Mouse (Mus musculus) lung, embryonic 15.5 days (tissue): ENCODE data around the gene Gm4792. TPM values are rescaled to one million over a fixed set of nuclear protein-coding genes. Genes with fewer than 3 reads are reported as not detected.

ENCODE experiments used
- ATAC-seq: fragments of 200-750 bp; cut with Nextera tagmentation; 2 replicates; pipeline ENCODE4 v1.8.0; 2017; ENCODE audit warnings: moderate number of reproducible peaks, borderline replicate concordance; ENCODE audit not compliant: low FRiP score, low TSS enrichment; ENCODE audit errors: extremely low read depth
- H3K27ac ChIP-seq: fragments of 300-500 bp; sonication (generic); 2 replicates; pipeline ENCODE4 v1.5.1; 2015; ENCODE audit warnings: moderate library complexity, mild to moderate bottlenecking, inconsistent platforms
- H3K27me3 ChIP-seq: fragments of 300-500 bp; sonication (generic); 2 replicates; pipeline ENCODE4 v1.6.1; 2015; ENCODE audit warnings: inconsistent platforms
- H3K36me3 ChIP-seq: fragments of 300-500 bp; sonication (generic); 2 replicates; pipeline ENCODE4 v1.6.1; 2015; ENCODE audit warnings: inconsistent platforms
- H3K4me1 ChIP-seq: fragments of 300-500 bp; sonication (generic); 2 replicates; pipeline ENCODE4 v1.6.1; 2015; ENCODE audit warnings: inconsistent platforms
- H3K4me2 ChIP-seq: fragments of 300-500 bp; sonication (generic); 2 replicates; pipeline ENCODE4 v1.6.1; 2015; ENCODE audit warnings: inconsistent platforms, mild to moderate bottlenecking, moderate library complexity
- H3K4me3 ChIP-seq: fragments of 300-500 bp; sonication (generic); 2 replicates; pipeline ENCODE4 v1.5.1; 2015; ENCODE audit warnings: mild to moderate bottlenecking, inconsistent platforms
- H3K9ac ChIP-seq: fragments of 300-500 bp; sonication (generic); 2 replicates; pipeline ENCODE4 v1.6.1; 2015; ENCODE audit warnings: inconsistent platforms
- H3K9me3 ChIP-seq: fragments of 300-500 bp; sonication (generic); 2 replicates; pipeline ENCODE4 v1.6.1; 2016; ENCODE audit warnings: inconsistent platforms
- WGBS: fragments of 180-500 bp; shearing (Covaris S2); methylation state at CpG from one replicate; pipeline ENCODE4 v1.1.7; 2015; 5-methylcytosine and 5-hydroxymethylcytosine counted together
- polyA plus RNA-seq: library from polyadenylated mRNA; unstranded; fragments of >200 nt; fragmentation: Nextera tagmentation; extraction: Ambion mirVana; gene quantifications from 2 replicates; pipeline ENCODE4 v1.2.1, GENCODE M21; 2015

Gm4792 gene
- polyA plus RNA-seq, 1 experiment from 2014 or later = not detected

DNA sequence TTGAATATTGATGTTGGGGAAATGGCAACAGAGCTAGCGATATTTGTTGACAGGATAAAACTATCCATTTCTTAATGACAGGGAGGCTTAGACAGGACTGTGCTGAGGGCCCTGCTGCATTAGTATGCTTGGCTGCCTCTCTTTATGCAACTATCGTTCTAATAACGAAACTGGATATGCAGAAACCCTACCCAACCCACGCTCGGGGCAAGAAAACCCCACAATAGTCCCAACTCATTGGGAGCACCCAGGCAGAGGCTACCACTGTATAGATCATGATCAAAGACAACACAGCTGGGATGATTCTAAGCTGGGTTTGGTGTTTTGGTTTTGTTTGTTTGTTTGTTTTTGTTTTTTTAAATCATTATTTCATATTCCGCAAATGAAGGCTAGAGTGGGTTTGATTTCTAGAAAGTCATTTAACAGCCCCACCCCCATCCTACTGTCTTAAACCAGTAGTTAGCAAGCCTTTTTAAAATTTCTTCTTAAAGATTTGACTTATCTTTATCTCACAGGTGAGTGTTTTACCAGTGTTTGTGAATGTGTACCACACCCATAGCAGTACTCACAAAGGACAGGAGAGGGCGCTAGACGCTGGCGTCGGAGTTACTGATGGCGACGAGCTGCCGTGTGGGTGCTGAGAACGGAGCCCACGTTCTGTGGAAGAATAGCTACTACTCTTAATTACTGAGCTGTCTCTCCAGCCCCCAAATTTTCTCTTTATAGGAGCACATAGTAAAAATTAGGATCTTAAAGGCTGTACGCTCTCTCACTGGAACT, 34.0 kb upstream of the Gm4792 start:
- H3K27me3 ChIP-seq = no peaks in the 10 kb centered on the region
- no peak overlapping the region for H3K4me2 ChIP-seq
- ATAC-seq = no peak
- H3K4me3 ChIP-seq = no peak overlapping the region
- WGBS = 84% methylated on average over 16 of the region's 16 CpGs
- H3K9me3 ChIP-seq = no peaks in the 10 kb centered on the region
- H3K27ac ChIP-seq = no peak overlapping the region
- peaks cover 8% of the 10 kb centered on the region for H3K4me1 ChIP-seq
- H3K9ac ChIP-seq = no peak overlapping the region
- no peaks in the 10 kb centered on the region for H3K36me3 ChIP-seq

- Histone ChIP-seq H3K36me3 (no peaks in the 10 kb centered on the region), H3K27ac (no peak overlapping the region), H3K4me1 (peaks cover 8% of the 10 kb centered on the region), H3K9ac (no peak overlapping the region), H3K9me3 (no peaks in the 10 kb centered on the region), H3K27me3 (no peaks in the 10 kb centered on the region), H3K4me2 (no peak overlapping the region), H3K4me3 (no peak overlapping the region)
- WGBS = 20% methylated on average over 5 of the region's 5 CpGs
- ATAC-seq = peak; percentile 55; the same call in 1 of the 2 replicates
Observed at GRCm38 (mm10) chr10:94329962-94330361, 31.5 kb upstream of the Gm4792 start.

- H3K9me3 ChIP-seq = no peaks in the 10 kb centered on the region
- no peak overlapping the region for H3K9ac ChIP-seq
- H3K4me1 ChIP-seq = no peaks in the 10 kb centered on the region
- no peak overlapping the region for H3K27ac ChIP-seq
- no peak overlapping the region for H3K4me3 ChIP-seq
- no peaks in the 10 kb centered on the region for H3K27me3 ChIP-seq
- ATAC-seq = no peak
- WGBS = 50% methylated on average over 4 of the region's 4 CpGs
- H3K36me3 ChIP-seq = no peaks in the 10 kb centered on the region
- no peak overlapping the region for H3K4me2 ChIP-seq
Observed at GRCm38 (mm10) chr10:94318574-94318973, 20.1 kb upstream of the Gm4792 start.

GRCm38 (mm10) chr10:94313146-94313545, 14.6 kb upstream of the Gm4792 start:
- no peak for ATAC-seq
- Histone ChIP-seq H3K27ac (no peak overlapping the region), H3K4me1 (peaks cover 14% of the 10 kb centered on the region; the same call in 1 of the 2 replicates), H3K4me3 (no peak overlapping the region), H3K27me3 (peaks cover 20% of the 10 kb centered on the region), H3K4me2 (no peak overlapping the region), H3K36me3 (no peaks in the 10 kb centered on the region), H3K9ac (no peak overlapping the region), H3K9me3 (no peaks in the 10 kb centered on the region)
- WGBS = 66% methylated on average over 4 of the region's 4 CpGs

- under 1% methylated on average over 44 of the region's 45 CpGs for WGBS
- Histone ChIP-seq H3K27me3 (peaks cover 20% of the 10 kb centered on the region), H3K27ac (no peak overlapping the region), H3K4me2 (peak overlapping the region; percentile 97), H3K4me1 (peaks cover 14% of the 10 kb centered on the region; the same call in 1 of the 2 replicates), H3K4me3 (peak overlapping the region; percentile 50), H3K9ac (peak overlapping the region; percentile 23), H3K9me3 (no peaks in the 10 kb centered on the region), H3K36me3 (no peaks in the 10 kb centered on the region)
- ATAC-seq = peak; percentile 62
Observed at GRCm38 (mm10) chr10:94312007-94312715, 13.7 kb upstream of the Gm4792 start.

DNA sequence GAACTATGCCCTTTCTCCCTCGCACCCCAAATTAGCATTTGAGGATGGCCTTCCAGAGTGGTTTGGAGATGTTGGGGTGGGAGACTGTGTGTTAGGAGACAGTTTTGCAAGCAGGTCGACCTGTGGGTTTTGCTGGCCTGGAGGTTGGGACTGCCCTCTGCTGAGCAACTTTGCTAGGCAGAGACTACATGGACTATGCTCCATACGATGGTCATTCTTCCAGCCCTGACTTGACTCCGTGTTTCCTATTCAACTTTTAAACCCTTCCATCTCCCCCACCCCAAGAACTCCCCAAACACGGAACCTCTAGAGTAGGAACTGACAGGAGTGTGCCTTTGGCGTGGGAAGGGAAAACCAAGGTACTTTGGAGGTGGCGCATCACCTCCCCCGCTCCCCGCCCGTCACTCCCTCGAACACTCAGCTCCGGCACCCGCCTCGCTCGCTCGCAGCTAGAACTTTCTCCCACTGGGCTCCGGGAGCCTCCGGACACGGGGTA, 13.1 kb upstream of the Gm4792 start, which contains the start of gene Tmcc3:
Tmcc3 (plus strand) TSS at position 439 of the 496 bp plus-strand sequence.
- Histone ChIP-seq H3K36me3 (no peaks in the 10 kb centered on the region), H3K4me3 (peak within 1 kb of the TSS; percentile 50), H3K9me3 (no peaks in the 10 kb centered on the region), H3K27me3 (peaks cover 20% of the 10 kb centered on the region), H3K4me2 (peak within 1 kb of the TSS; percentile 97), H3K9ac (peak within 1 kb of the TSS; percentile 23), H3K4me1 (peaks cover 14% of the 10 kb centered on the region; the same call in 1 of the 2 replicates), H3K27ac (no peak within 1 kb of the TSS)
- WGBS = 1% methylated on average over 19 of the region's 19 CpGs
- ATAC-seq = 0 out of 2 replicates have a peak, but pooled peaks have one; percentile 31

DNA sequence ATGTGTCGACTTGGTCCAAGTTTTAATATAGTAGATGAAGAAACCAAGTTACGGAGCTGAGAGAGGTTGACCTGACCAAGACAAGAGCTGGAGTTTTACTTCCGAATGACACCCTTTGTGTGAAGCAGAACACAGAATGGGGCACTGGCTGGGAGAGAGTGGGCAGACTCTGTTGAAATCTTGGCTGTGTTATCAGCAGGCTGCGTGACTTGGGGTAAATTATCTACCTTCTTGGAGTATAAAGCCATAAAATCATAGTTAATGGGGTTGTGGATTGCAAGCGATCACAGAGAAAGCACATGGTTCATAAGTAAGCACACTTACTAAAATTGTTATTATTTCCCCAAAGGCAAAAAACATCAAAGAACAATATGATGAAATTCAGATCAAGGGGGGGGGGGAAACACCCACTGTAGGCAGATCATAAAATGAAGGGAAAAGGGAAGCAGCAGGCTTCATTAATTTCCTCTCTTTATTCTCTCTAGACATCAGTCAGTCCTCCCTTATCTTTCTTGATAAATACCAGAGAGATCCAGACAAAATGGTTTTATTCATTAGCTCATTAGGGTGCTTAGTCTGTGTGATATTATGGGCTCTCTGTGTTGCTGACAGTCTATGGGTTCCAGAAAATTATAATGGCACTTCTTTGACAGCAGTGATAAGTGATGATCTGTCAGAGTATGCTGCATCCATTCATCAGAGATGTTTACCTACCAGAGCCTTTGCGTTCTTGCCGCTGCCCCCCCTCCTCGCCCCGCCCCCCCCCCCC, 12.2 kb upstream of the Gm4792 start:
- Histone ChIP-seq H3K4me1 (peaks cover 14% of the 10 kb centered on the region; the same call in 1 of the 2 replicates), H3K27me3 (peaks cover 20% of the 10 kb centered on the region), H3K4me2 (no peak overlapping the region), H3K27ac (no peak overlapping the region), H3K4me3 (no peak overlapping the region), H3K9ac (no peak overlapping the region), H3K36me3 (no peaks in the 10 kb centered on the region), H3K9me3 (no peaks in the 10 kb centered on the region)
- ATAC-seq = no peak
- 50% methylated on average over 7 of the region's 9 CpGs for WGBS

- WGBS = 57% methylated on average over 5 of the region's 5 CpGs
- H3K4me2 ChIP-seq = no peak overlapping the region
- no peaks in the 10 kb centered on the region for H3K9me3 ChIP-seq
- ATAC-seq = no peak
- no peak overlapping the region for H3K4me3 ChIP-seq
- no peaks in the 10 kb centered on the region; the same call in 1 of the 2 replicates for H3K27me3 ChIP-seq
- H3K36me3 ChIP-seq = no peaks in the 10 kb centered on the region
- no peak overlapping the region for H3K27ac ChIP-seq
- H3K4me1 ChIP-seq = no peaks in the 10 kb centered on the region
- no peak overlapping the region for H3K9ac ChIP-seq
Observed at GRCm38 (mm10) chr10:94305526-94305925, 7.0 kb upstream of the Gm4792 start.

- Histone ChIP-seq H3K36me3 (no peaks in the 10 kb centered on the region), H3K27me3 (no peaks in the 10 kb centered on the region), H3K27ac (no peak overlapping the region), H3K4me3 (no peak overlapping the region), H3K9ac (no peak overlapping the region), H3K4me1 (no peaks in the 10 kb centered on the region), H3K9me3 (no peaks in the 10 kb centered on the region), H3K4me2 (no peak overlapping the region)
- no peak for ATAC-seq
- 84% methylated on average over 9 of the region's 9 CpGs for WGBS
Observed at GRCm38 (mm10) chr10:94304064-94304657, 5.7 kb upstream of the Gm4792 start.

- Histone ChIP-seq H3K36me3 (no peaks in the 10 kb centered on the region), H3K4me3 (no peak overlapping the region), H3K27me3 (peaks cover 4% of the 10 kb centered on the region; the same call in 1 of the 2 replicates), H3K9ac (no peak overlapping the region), H3K27ac (no peak overlapping the region), H3K4me1 (no peaks in the 10 kb centered on the region), H3K4me2 (no peak overlapping the region), H3K9me3 (no peaks in the 10 kb centered on the region)
- 91% methylated on average over 2 of the region's 2 CpGs for WGBS
- no peak for ATAC-seq
Observed at GRCm38 (mm10) chr10:94299301-94299700, 798 bp upstream of the Gm4792 start.

DNA sequence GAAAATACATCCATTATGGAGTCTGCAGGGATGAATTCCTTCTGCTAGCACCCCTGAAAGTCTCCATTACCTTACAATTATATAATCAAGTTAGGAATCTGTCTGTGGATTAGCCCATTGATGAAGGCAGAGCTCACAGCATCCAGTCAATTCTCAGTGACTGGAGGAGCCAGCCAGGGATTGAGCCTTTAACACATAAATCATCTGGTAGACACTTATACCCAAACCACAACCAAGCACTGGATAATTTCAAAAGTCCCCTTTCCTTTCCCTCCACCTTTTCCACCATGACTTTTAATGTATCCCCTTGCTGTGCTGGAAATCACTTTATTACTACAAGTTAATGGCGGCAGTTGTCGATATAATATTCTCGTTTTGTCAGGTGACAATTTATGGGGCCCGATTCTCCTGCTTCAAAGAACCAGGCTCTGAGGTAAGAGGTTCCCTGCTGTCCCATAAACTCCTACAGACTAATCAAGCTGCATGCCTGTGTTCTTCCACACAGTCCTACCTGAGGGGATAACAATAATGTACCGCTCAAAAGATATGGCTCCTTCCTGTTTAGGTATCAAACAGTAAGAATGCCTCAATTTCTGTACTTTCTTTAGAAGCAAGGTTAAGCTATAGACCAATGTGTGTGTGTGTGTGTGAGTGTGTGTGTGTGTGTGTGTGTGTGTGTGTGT, 2.4 kb downstream of the Gm4792 start:
- no peak for ATAC-seq
- no peak overlapping the region for H3K4me3 ChIP-seq
- no peak overlapping the region for H3K27ac ChIP-seq
- H3K9me3 ChIP-seq = no peaks in the 10 kb centered on the region
- H3K4me2 ChIP-seq = no peak overlapping the region
- no peaks in the 10 kb centered on the region for H3K4me1 ChIP-seq
- WGBS = 87% methylated on average over 5 of the region's 5 CpGs
- no peaks in the 10 kb centered on the region for H3K36me3 ChIP-seq
- no peak overlapping the region for H3K9ac ChIP-seq
- H3K27me3 ChIP-seq = peaks cover 4% of the 10 kb centered on the region; the same call in 1 of the 2 replicates
